Mouse (Mus musculus): ENCODE data around the gene Rock2. TPM values are rescaled to one million over a fixed set of nuclear protein-coding genes. Genes with fewer than 3 reads are reported as not detected.

The Rock2 gene
- polyA plus RNA-seq, 1 experiment from 2014 or later: 15.6 TPM

Other genes with a start within 250 kb of the Rock2 start
- gene Ntsr2, start 241.5 kb upstream of the Rock2 start, polyA plus RNA-seq (2015; fragmentation: Nextera tagmentation; extraction: Ambion mirVana): 1.8 and 2.9 TPM in 2 replicates
- gene Greb1, start 94.0 kb upstream of the Rock2 start, polyA plus RNA-seq (2015; fragmentation: Nextera tagmentation; extraction: Ambion mirVana): 0.56 and 0.72 TPM in 2 replicates
- gene E2f6, start 83.9 kb upstream of the Rock2 start, polyA plus RNA-seq (2015; fragmentation: Nextera tagmentation; extraction: Ambion mirVana): 28.0 and 28.6 TPM in 2 replicates
- gene Pqlc3, start 105.5 kb downstream of the Rock2 start, polyA plus RNA-seq (2015; fragmentation: Nextera tagmentation; extraction: Ambion mirVana): 1.5 and 1.8 TPM in 2 replicates
- 3.0 and 4.3 TPM in 2 replicates for gene 2410004P03Rik, start 116.8 kb downstream of the Rock2 start, polyA plus RNA-seq (2015; fragmentation: Nextera tagmentation; extraction: Ambion mirVana)

Data from forebrain, embryonic 16.5 days (tissue).